Mouse (Mus musculus) cerebellum, adult 9-11 months (tissue): ENCODE results near the gene Necab3.
A peak's percentile ranks its signal among the peaks of the same experiment; 100 is the strongest.

Source experiments
- DNase-seq: peaks from one replicate; pipeline ENCODE4 v3.0.0; 2022

Gene Necab3

GRCm38 (mm10) chr2:154558264-154559039 is at the start of gene Necab3:
TSS of gene Necab3 (minus strand) at chr2:154558890.
- peak; percentile 61 for DNase-seq

- DNase-seq, result no peak
Observed at GRCm38 (mm10) chr2:154606965-154607364, 48.3 kb upstream of the Necab3 start.

DNA sequence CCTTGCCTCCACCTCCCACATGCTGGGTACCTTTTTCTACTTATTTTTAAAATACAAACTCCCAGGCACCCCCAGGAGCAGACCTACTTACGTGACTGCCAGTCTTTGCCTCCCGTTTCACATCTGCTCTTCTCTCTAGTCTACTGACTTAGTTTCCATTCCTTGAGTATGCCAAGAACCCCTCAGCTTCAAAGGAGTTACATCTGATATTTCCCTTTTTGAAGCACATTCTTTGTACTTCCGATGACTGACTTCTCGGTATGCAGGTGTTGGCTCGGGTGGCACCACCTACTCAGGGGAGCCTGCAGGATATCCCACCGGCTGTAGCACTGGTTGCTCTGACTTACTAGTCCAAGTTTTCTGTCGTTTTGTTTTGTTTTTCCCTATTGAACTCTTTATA is 45.5 kb upstream of the Necab3 start:
- DNase-seq, result no peak

DNA sequence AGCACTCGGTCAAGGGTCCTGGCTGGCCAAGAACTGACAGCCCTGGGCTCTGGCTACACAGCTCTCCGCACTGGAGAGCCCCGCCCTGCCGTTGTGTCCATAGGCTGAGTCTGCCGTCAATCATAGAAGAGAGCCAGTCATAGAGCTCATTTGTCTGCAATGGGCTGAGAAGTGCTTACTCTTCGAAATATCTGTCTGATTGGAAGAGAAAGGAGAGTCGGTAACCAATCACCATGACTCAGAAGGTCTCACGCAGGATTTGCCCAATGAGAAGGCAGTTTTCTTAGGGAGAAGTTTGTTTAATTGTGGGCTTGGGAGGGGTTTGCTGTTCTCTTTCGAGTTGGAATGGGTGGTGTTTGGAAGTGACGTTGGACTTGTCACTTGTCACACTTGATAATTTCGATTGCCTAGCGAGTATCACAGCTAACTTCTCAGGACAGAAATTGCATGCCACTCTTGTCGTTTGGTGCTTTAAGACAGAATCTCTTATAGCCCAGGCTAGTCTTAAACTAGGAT is 45.0 kb upstream of the Necab3 start, which contains the start of gene Pxmp4:
TSS of gene Pxmp4 (minus strand) at position 71 of the 516 bp plus-strand sequence.
- peak; percentile 99 for DNase-seq

- DNase-seq, result no peak
Observed at GRCm38 (mm10) chr2:154603007-154603637, 44.4 kb upstream of the Necab3 start.

- DNase-seq, result no peak
Observed at GRCm38 (mm10) chr2:154601324-154601723, 42.6 kb upstream of the Necab3 start.

GRCm38 (mm10) chr2:154600586-154600985 is 41.9 kb upstream of the Necab3 start:
- DNase-seq, result no peak

DNA sequence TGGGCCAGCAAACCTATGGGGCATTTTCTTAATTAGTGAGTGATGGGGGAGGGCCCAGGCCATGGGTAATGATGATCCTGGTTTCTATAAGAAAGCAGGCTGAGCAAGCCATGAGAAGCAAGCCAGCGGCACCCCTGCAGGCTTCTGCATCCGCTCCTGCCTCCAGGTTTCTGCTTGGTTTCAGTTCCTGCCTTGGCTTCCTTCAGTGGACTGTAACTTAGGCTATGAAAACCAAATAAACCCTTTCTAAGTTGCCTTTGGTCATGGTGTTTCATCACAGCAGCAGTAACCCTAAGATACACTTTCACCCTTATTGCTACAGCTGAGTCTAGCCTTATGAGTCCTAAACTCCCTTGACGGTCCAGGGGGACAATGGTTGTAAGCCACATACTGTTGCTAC is 38.7 kb upstream of the Necab3 start:
- no peak for DNase-seq

- no peak for DNase-seq
Observed at GRCm38 (mm10) chr2:154595775-154596174, 37.1 kb upstream of the Necab3 start.

GRCm38 (mm10) chr2:154593025-154593424 is 34.3 kb upstream of the Necab3 start:
- no peak for DNase-seq

DNA sequence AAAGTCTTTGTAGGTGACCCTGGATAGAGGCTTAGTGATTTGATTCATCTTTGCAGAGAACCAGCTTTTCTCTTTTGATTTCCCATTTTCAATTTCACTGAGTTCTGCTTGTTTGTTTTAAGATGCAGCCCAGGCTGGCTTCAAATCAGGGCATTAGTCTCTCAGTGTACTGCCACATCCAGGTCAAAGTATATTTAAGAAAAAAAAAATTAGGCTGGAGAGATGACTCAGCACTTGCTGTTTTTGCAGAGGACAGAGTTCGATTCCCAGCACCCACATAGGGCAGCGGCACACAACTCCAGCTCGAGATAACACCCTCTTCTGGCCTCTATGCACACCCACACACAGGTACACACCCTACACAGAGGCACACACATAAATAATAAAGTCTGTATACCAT is 32.5 kb upstream of the Necab3 start:
- no peak for DNase-seq

- no peak for DNase-seq
Observed at GRCm38 (mm10) chr2:154589051-154589450, 30.4 kb upstream of the Necab3 start.

- DNase-seq, result no peak
Observed at GRCm38 (mm10) chr2:154586405-154586804, 27.7 kb upstream of the Necab3 start.

- DNase-seq, result peak; percentile 47
Observed at GRCm38 (mm10) chr2:154584931-154585601, 26.4 kb upstream of the Necab3 start.

GRCm38 (mm10) chr2:154583906-154584872 is 25.5 kb upstream of the Necab3 start:
- peak; percentile 88 for DNase-seq

DNA sequence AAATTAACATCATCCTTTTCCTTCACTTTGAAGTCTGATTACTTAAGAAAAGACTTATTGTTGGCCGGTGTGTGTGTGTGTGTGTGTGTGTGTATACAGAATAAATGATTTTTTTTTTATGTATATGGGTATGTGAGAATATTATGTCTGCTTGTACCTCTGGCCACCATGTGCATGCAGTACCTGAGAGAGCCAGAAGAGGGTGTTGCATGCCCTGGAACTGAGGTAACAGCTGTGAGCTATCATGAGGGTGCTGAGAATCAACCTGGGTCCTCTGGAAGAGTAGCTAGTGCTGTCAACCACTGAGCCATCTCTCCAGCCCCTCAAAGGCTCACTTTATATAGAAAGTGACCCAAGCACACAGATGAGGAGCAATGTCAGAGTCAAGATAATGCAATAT is 22.7 kb upstream of the Necab3 start:
- no peak for DNase-seq

DNA sequence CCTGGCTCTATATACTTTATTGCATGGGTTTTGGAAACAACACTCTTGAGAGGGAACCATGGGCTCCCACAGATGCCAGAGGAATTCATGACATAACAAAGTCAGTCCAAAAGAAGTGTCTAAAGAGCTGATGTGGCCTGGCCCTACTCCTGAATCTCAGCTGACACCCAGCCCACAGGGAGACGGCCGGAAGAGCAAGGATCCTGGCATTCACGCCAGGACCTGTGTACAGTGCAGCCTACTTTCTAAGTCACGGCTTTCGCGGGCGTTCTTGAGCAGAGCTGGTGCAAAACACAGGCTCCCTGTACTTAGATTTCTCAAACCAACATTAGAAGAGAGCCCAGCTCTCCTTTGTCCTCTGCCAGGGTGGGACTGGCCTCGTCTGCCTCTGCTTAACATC is 21.9 kb upstream of the Necab3 start:
- DNase-seq, result no peak

- DNase-seq, result no peak
Observed at GRCm38 (mm10) chr2:154577744-154578067, 19.0 kb upstream of the Necab3 start.

DNA sequence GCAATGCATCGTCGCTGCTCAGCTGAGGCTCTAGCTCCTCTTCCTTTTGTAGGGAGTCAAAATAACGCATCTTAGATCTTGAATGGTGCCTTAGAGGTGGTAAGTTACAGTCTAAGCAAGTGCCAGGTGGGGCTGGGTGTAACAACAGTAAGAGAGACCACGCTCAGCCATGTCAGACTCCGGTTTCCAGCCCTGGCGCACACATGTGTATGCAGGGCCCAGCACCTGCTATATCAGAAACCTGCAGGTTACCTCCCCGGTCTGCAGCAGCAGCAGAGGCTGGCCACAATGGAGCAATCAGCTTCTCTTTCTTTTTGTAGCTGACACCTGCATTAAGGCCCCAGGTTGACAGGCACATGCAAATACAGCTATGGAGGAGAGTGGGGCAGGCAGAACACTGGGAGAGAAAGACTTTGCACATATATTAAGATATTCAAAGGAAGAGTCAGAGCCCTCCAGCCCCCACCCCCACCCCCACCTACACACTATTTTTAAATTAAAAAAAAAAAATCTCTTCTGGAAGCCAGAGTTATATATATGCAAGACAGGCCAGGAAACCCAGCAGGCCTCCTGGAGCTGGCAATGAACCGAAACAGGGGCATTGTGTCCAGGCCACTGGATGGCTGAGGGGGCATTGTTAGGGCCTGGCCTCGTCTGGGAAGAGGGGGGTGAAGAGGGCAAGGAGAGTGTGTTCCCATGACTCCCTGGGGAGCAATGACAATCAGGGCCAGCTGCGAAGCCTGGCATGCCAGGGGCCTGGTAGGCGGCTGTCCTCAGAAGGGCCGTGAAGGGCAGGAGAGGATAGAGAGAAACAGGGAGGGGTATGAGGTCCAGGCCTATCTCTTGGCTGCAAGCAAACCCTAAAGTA is 18.4 kb upstream of the Necab3 start:
- no peak for DNase-seq

GRCm38 (mm10) chr2:154574271-154574670 is 15.6 kb upstream of the Necab3 start:
- DNase-seq, result no peak

- no peak for DNase-seq
Observed at GRCm38 (mm10) chr2:154572996-154573395, 14.3 kb upstream of the Necab3 start.

GRCm38 (mm10) chr2:154571976-154572375 is 13.3 kb upstream of the Necab3 start:
- no peak for DNase-seq
